Mouse (Mus musculus): ENCODE data around the gene Syn2.

GRCm38 (mm10) chr6:115232562-115232961 lies 97.9 kb downstream of the Syn2 start:
- TF ChIP-seq CTCF (IDR thresholded peaks at IDR 0.05; ENCODE audit: insufficient read depth, low read depth, low read length) = no peak
- TF ChIP-seq POLR2A (IDR thresholded peaks at IDR 0.05; ENCODE audit: insufficient read depth, low read depth, low read length) = no peak

Data from olfactory bulb, adult 2 months (tissue).